Mouse (Mus musculus) layer of hippocampus, adult 18-20 months (tissue): ENCODE measurements around the gene Arid1b. TPM values are rescaled to one million over a fixed set of nuclear protein-coding genes. Genes with fewer than 3 reads are reported as not detected.
A peak's percentile ranks its signal among the peaks of the same experiment; 100 is the strongest.

Experiments
- DNase-seq, 2 experiments: peaks; one replicate each; pipeline ENCODE4 v3.0.0; 2022; ENCODE audit warnings: low spot score in 2 of 2
- total RNA-seq, 2 experiments: library from RNA; stranded (reverse); gene quantifications; 2 replicates each; pipeline ENCODE4 v1.2.3; 2021

The Arid1b gene
- total RNA-seq, 2 experiments from 2014 or later = 103 to 108 TPM

GRCm38 (mm10) chr17:5352901-5353300, 358.8 kb downstream of the Arid1b start:
- DNase-seq = peak; percentile 38 to 75

GRCm38 (mm10) chr17:5360759-5361158, 366.6 kb downstream of the Arid1b start:
- DNase-seq = no peak

- DNase-seq = no peak
These were observed 371.9 kb downstream of the Arid1b start for GRCm38 (mm10) chr17:5365992-5366398.

GRCm38 (mm10) chr17:5371032-5371431, 376.9 kb downstream of the Arid1b start:
- no peak for DNase-seq

- no peak for DNase-seq
These were observed 377.4 kb downstream of the Arid1b start for GRCm38 (mm10) chr17:5371521-5371920.

- no peak for DNase-seq
These were observed 378.8 kb downstream of the Arid1b start for GRCm38 (mm10) chr17:5372951-5373350.

GRCm38 (mm10) chr17:5377151-5377929, 383.2 kb downstream of the Arid1b start:
- peak; percentile 61 to 79 for DNase-seq

- DNase-seq = no peak
These were observed 383.8 kb downstream of the Arid1b start for GRCm38 (mm10) chr17:5377930-5378310.

- no peak for DNase-seq
These were observed 391.6 kb downstream of the Arid1b start for GRCm38 (mm10) chr17:5385694-5386093.

- DNase-seq = no peak
These were observed 392.9 kb downstream of the Arid1b start for GRCm38 (mm10) chr17:5386885-5387545.

GRCm38 (mm10) chr17:5388351-5388750, 394.2 kb downstream of the Arid1b start:
- no peak for DNase-seq

GRCm38 (mm10) chr17:5390682-5391081, 396.6 kb downstream of the Arid1b start:
- no peak for DNase-seq

GRCm38 (mm10) chr17:5395454-5396205, 401.5 kb downstream of the Arid1b start:
- no peak for DNase-seq

GRCm38 (mm10) chr17:5396213-5396612, 402.1 kb downstream of the Arid1b start:
- DNase-seq = peak in 1 of 2 experiments; percentile 45
